Mouse (Mus musculus): Measurements from ENCODE around the gene Gm13090. TPM values are rescaled to one million over a fixed set of nuclear protein-coding genes. Genes with fewer than 3 reads are reported as not detected.

The Gm13090 gene
- total RNA-seq, 2 experiments from 2014 or later: not detected

DNA sequence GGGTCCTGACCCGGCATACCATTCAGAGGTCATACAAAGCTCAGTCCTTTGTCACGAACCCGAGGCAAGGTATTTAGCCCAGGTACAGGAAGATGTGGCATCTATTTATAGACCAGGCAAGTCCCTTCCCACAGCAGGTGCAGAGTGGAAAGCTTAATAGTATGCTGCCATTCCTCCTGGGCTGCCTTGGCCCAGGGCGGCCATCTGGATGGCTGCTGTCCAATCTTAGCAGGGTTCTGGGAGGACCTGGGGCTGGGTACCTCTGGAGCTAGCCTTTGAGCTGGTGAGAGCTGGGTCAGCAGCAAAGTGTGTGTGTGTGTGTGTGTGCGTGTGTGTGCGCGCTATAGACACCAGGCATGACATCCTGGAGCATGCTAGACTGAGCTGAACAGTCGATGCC lies 46.1 kb downstream of the Gm13090 start:
- DNase-seq (ENCODE audit: low spot score in 2 of 2): no peak

DNA sequence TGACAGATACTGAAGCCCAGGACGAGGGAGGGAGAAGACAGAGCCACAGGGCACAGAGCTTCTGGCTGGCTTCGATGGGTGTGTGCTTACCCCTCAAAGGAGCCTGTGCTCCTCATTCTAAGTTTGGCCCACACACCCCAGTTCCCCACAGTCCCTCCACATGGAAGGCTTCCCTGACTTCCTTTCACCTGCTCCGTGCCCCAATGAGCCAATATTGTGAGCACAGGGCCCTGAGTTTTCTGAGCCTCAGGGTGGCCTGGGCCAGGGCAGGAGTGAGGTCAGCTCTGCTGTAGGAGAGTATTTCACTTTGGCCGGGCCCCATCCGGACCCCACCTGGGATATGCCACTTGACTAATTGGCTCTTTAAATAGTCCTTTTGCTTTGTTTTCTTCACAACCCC lies 48.3 kb downstream of the Gm13090 start:
- no peak for DNase-seq (ENCODE audit: low spot score in 2 of 2)

DNA sequence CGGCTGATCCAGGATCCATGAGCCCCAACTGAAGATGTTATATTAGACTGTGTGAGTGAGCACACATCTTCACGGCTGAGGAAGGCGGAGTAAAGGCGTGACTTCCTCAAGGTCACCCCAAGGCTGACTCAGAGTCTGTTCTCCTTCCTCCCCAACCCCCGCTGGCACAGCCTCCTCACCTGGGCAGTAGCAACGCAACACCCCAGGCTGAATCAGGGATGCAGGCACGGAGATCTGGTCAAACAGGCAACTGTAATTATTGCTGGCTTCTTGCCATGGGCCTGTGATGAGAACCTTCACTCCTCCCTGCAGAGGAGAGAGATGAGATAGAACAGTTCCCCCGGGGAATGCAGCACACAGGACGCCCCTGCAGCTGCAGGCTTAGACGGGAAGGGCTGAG lies 48.8 kb downstream of the Gm13090 start:
- DNase-seq (ENCODE audit: low spot score in 2 of 2): no peak

DNA sequence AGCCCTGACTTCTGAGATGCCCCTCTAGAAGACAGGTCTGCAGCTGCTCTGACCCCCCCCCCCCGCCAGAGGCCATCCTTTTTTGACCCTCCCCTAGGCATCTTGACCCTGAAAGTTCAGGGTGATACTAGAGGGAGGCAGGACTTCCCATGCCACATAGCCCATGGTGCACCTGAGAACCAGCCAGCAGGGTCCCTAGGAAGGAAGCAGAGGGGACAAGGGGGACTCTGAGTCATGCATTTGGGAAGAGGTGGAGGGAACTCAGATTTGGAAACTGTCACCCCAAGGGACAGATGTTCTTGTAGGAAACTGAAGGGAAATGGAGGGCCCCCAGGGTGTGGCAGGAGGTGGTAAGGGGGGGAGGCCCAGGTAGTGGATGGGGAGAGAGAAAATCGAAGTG lies 49.2 kb downstream of the Gm13090 start:
- no peak for DNase-seq (ENCODE audit: low spot score in 2 of 2)

DNA sequence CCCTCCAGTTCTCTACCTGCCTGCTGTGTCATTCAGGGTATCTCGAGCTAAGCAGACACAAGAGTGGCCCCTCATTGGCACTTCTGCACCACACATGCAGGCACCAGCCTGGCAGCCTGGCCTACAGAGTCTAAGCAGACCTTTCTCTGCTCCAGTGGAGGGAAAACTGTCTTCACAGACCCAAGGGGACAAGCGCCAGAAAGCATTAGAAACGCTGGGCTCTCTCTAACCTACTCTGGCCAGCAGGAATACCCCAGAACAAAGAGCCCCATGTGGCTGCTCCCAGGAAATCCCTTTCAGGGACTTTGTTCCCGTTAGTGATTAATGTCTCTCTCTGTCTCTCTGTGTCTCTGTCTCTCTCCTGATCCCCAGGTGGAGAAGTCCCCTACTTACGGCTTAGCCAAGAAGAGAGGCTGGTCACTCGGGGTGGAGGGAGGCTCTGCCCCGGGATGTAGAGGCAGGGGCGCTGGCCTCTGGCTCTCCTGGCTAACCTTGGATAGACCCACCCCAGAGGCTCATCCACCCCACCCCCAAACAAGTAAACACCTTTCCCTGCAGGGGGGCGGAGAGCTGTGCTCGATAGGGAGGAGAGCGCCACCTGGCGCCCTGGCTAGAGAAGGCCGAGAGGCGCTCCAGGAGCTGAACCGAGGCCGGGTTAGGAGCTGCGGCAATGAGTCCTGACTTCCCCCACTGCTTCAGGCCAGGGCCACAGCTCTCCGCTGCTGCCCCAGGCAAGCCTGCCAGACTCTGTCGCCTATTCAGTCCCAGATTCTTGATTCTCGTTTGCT lies 49.9 kb downstream of the Gm13090 start:
- peak; percentile 55 to 59 for DNase-seq (ENCODE audit: low spot score in 2 of 2)

DNA sequence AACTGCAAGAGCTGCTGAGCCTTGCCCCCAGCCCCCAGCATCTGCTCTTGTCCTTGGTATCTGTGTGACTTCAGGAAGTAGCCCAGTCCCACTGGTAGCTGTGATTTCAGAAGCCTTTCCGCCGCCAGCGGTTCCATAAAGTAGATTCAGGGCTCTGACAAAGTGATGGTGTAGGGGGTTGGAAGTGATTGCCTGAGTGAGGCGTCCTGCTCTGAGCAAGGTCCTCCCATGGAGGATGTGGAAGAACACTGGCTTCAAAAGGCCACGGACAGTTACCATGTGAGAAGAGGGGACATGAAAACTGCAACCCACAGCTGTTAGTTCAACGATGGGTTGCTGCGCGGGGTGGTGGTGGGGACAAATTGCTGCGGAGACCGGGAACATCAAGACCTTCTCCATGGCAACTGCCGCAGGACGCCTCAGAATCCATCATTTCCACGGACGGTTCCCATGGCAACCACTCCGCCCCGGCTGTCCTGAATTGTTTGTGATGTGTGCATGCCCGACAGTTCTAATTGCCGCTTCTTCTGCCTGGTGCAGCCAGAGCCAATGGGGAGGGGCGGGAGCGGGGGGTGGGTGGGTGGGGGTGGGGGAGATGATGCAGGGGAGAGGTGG lies 51.1 kb downstream of the Gm13090 start:
- no peak for DNase-seq (ENCODE audit: low spot score in 2 of 2)

Other genes starting within 250 kb of the Gm13090 start
- gene Errfi1, start 235.7 kb upstream of the Gm13090 start, total RNA-seq (2021): 10 to 100 TPM; 26.9 to 39.3 TPM
- 100 to 1,000 TPM; 252 to 253 TPM for gene Park7, start 175.1 kb upstream of the Gm13090 start, total RNA-seq (2021)
- gene Tnfrsf9, start 175.0 kb upstream of the Gm13090 start, total RNA-seq (2021): under 1 TPM in 1 of 2 experiments, not detected in 1; 0.17 TPM
- not detected for gene Uts2, start 92.5 kb upstream of the Gm13090 start, total RNA-seq (2021)
- 10 to 100 TPM; 20.8 to 23.9 TPM for gene Per3, start 44.9 kb upstream of the Gm13090 start, total RNA-seq (2021)
- 10 to 100 TPM; 90.2 to 93.8 TPM for gene Vamp3, start 31.6 kb upstream of the Gm13090 start, total RNA-seq (2021)

All from adrenal gland, postnatal 4 days (tissue).